Mouse (Mus musculus): ENCODE measurements around the gene Amhr2.
A peak's percentile ranks its signal among the peaks of the same experiment; 100 is the strongest.

Gene Amhr2

GRCm38 (mm10) chr15:102423602-102424240, 21.4 kb upstream of the Amhr2 start:
- DNase-seq (ENCODE audit: inconsistent age in 2 of 2, low spot score in 1 of 2): no peak

- DNase-seq (ENCODE audit: inconsistent age in 2 of 2, low spot score in 1 of 2): peak in 1 of 2 experiments; percentile 54
These were observed 20.5 kb upstream of the Amhr2 start for GRCm38 (mm10) chr15:102424657-102425056.

- DNase-seq (ENCODE audit: inconsistent age in 2 of 2, low spot score in 1 of 2): no peak
These were observed 18.2 kb upstream of the Amhr2 start for GRCm38 (mm10) chr15:102426963-102427362.

GRCm38 (mm10) chr15:102432046-102432445, 13.1 kb upstream of the Amhr2 start:
- DNase-seq (ENCODE audit: inconsistent age in 2 of 2, low spot score in 1 of 2): no peak

- no peak for DNase-seq (ENCODE audit: inconsistent age in 2 of 2, low spot score in 1 of 2)
These were observed 12.0 kb upstream of the Amhr2 start for GRCm38 (mm10) chr15:102433173-102433572.

- DNase-seq (ENCODE audit: inconsistent age in 2 of 2, low spot score in 1 of 2): peak; percentile 85 to 96
These were observed 2.7 kb upstream of the Amhr2 start for GRCm38 (mm10) chr15:102442490-102442889.

GRCm38 (mm10) chr15:102446448-102446847, 1.3 kb downstream of the Amhr2 start:
- DNase-seq (ENCODE audit: inconsistent age in 2 of 2, low spot score in 1 of 2): no peak

- DNase-seq (ENCODE audit: inconsistent age in 2 of 2, low spot score in 1 of 2): no peak
These were observed 4.2 kb downstream of the Amhr2 start for GRCm38 (mm10) chr15:102449366-102449765.

- peak; percentile 81 to 89 for DNase-seq (ENCODE audit: inconsistent age in 2 of 2, low spot score in 1 of 2)
These were observed 5.8 kb downstream of the Amhr2 start for GRCm38 (mm10) chr15:102450928-102451327.

GRCm38 (mm10) chr15:102451666-102452430, 6.7 kb downstream of the Amhr2 start:
- peak in 1 of 2 experiments; percentile 50 for DNase-seq (ENCODE audit: inconsistent age in 2 of 2, low spot score in 1 of 2)

GRCm38 (mm10) chr15:102455993-102456392, 10.8 kb downstream of the Amhr2 start:
- DNase-seq (ENCODE audit: inconsistent age in 2 of 2, low spot score in 1 of 2): peak in 1 of 2 experiments; percentile 63

GRCm38 (mm10) chr15:102458050-102458736, 13.0 kb downstream of the Amhr2 start:
- peak in 1 of 2 experiments; percentile 58 for DNase-seq (ENCODE audit: inconsistent age in 2 of 2, low spot score in 1 of 2)

- DNase-seq (ENCODE audit: inconsistent age in 2 of 2, low spot score in 1 of 2): peak; percentile 92 to 98
These were observed 13.7 kb downstream of the Amhr2 start, which contains the start of gene Prr13 for GRCm38 (mm10) chr15:102458904-102459317. Prr13 (plus strand) TSS chr15:102459028.

- DNase-seq (ENCODE audit: inconsistent age in 2 of 2, low spot score in 1 of 2): no peak
These were observed 14.2 kb downstream of the Amhr2 start for GRCm38 (mm10) chr15:102459381-102459780.

GRCm38 (mm10) chr15:102459847-102460246, 14.7 kb downstream of the Amhr2 start:
- DNase-seq (ENCODE audit: inconsistent age in 2 of 2, low spot score in 1 of 2): peak in 1 of 2 experiments; percentile 43

- peak in 1 of 2 experiments; percentile 69 for DNase-seq (ENCODE audit: inconsistent age in 2 of 2, low spot score in 1 of 2)
These were observed 15.2 kb downstream of the Amhr2 start for GRCm38 (mm10) chr15:102460409-102460808.

GRCm38 (mm10) chr15:102460971-102461370, 15.8 kb downstream of the Amhr2 start:
- DNase-seq (ENCODE audit: inconsistent age in 2 of 2, low spot score in 1 of 2): no peak

- peak in 1 of 2 experiments; percentile 40 for DNase-seq (ENCODE audit: inconsistent age in 2 of 2, low spot score in 1 of 2)
These were observed 16.4 kb downstream of the Amhr2 start for GRCm38 (mm10) chr15:102461430-102462075.

GRCm38 (mm10) chr15:102463666-102464065, 18.5 kb downstream of the Amhr2 start:
- DNase-seq (ENCODE audit: inconsistent age in 2 of 2, low spot score in 1 of 2): peak in 1 of 2 experiments; percentile 67

GRCm38 (mm10) chr15:102468675-102469370, 23.7 kb downstream of the Amhr2 start:
- no peak for DNase-seq (ENCODE audit: inconsistent age in 2 of 2, low spot score in 1 of 2)
